Mouse (Mus musculus): Measurements from ENCODE around the gene Rpl37a. TPM values are rescaled to one million over a fixed set of nuclear protein-coding genes. Genes with fewer than 3 reads are reported as not detected.
A peak's percentile ranks its signal among the peaks of the same experiment; 100 is the strongest.

The Rpl37a gene
- total RNA-seq, 2 experiments from 2014 or later, result 500 to 588 TPM

- intact Hi-C loops (cut with DNase I), result loop anchor here (10.0 kb wide), 1 partner anchor 92 kb away; the partner anchor contains the start of gene Igfbp2
- DNase-seq (ENCODE audit: low spot score in 2 of 2), result no peak
Measured at GRCm38 (mm10) chr1:72733191-72733691, 22.2 kb downstream of the Rpl37a start.

- no peak for DNase-seq (ENCODE audit: low spot score in 2 of 2)
- intact Hi-C loops (cut with DNase I), result loop anchor here (10.0 kb wide), 1 partner anchor 88 kb away; the partner anchor contains the start of gene Igfbp2
Measured at GRCm38 (mm10) chr1:72736397-72737125, 25.5 kb downstream of the Rpl37a start.

GRCm38 (mm10) chr1:72738946-72739680, 28.0 kb downstream of the Rpl37a start:
- intact Hi-C loops (cut with DNase I), result loop anchor here (10.0 kb wide), 1 partner anchor 86 kb away; the partner anchor contains the start of gene Igfbp2
- DNase-seq (ENCODE audit: low spot score in 2 of 2), result no peak

GRCm38 (mm10) chr1:72739681-72740063, 28.6 kb downstream of the Rpl37a start:
- DNase-seq (ENCODE audit: low spot score in 2 of 2), result peak; percentile 19 to 32
- intact Hi-C loops (cut with DNase I), result loop anchor here (10.0 kb wide), 1 partner anchor 85 kb away; the partner anchor contains the start of gene Igfbp2

- intact Hi-C loops (cut with DNase I), result no loop called here
- DNase-seq (ENCODE audit: low spot score in 2 of 2), result no peak
Measured at GRCm38 (mm10) chr1:72741406-72741805, 30.3 kb downstream of the Rpl37a start.

- DNase-seq (ENCODE audit: low spot score in 2 of 2), result no peak
- intact Hi-C loops (cut with DNase I), result no loop called here
Measured at GRCm38 (mm10) chr1:72744816-72745506, 33.9 kb downstream of the Rpl37a start.

GRCm38 (mm10) chr1:72746382-72746781, 35.3 kb downstream of the Rpl37a start:
- peak; percentile 74 to 80 for DNase-seq (ENCODE audit: low spot score in 2 of 2)
- intact Hi-C loops (cut with DNase I), result no loop called here

- intact Hi-C loops (cut with DNase I), result loop anchor here (5.0 kb wide), 1 partner anchor 76 kb away; no protein-coding TSS in a partner anchor
- no peak for DNase-seq (ENCODE audit: low spot score in 2 of 2)
Measured at GRCm38 (mm10) chr1:72751371-72751781, 40.3 kb downstream of the Rpl37a start.

GRCm38 (mm10) chr1:72753211-72753610, 42.1 kb downstream of the Rpl37a start:
- intact Hi-C loops (cut with DNase I), result loop anchor here (5.0 kb wide), 1 partner anchor 74 kb away; no protein-coding TSS in a partner anchor

GRCm38 (mm10) chr1:72755227-72755626, 44.1 kb downstream of the Rpl37a start:
- no peak for DNase-seq (ENCODE audit: low spot score in 2 of 2)
- intact Hi-C loops (cut with DNase I), result no loop called here

More at GRCm38 (mm10) chr1:72753211-72753610, 42.1 kb downstream of the Rpl37a start:
- no peak for DNase-seq (ENCODE audit: low spot score in 2 of 2)

- intact Hi-C loops (cut with DNase I), result no loop called here
- DNase-seq (ENCODE audit: low spot score in 2 of 2), result no peak
Measured at GRCm38 (mm10) chr1:72755801-72756200, 44.7 kb downstream of the Rpl37a start.

- intact Hi-C loops (cut with DNase I), result no loop called here
- no peak for DNase-seq (ENCODE audit: low spot score in 2 of 2)
Measured at GRCm38 (mm10) chr1:72759758-72760157, 48.7 kb downstream of the Rpl37a start.

Other genes starting within 250 kb of the Rpl37a start
- gene March4, start 174.4 kb upstream of the Rpl37a start, total RNA-seq (2021), result 10 to 100 TPM; 17.5 to 20.4 TPM
- 10 to 100 TPM; 62.2 to 64.9 TPM for gene Smarcal1, start 128.0 kb upstream of the Rpl37a start, total RNA-seq (2021)
- not detected for gene Ankar, start 10.7 kb upstream of the Rpl37a start, total RNA-seq (2021)
- 10 to 100 TPM; 75.9 to 80.0 TPM for gene Igfbp2, start 113.2 kb downstream of the Rpl37a start, total RNA-seq (2021)
- gene Igfbp5, start 163.6 kb downstream of the Rpl37a start, total RNA-seq (2021), result 10 to 100 TPM; 52.4 to 61.4 TPM